Mouse (Mus musculus) liver, adult 2 months (tissue): ENCODE data around the gene Cdca7l.

ENCODE experiments used
- CTCF ChIP-seq: fragments of 200-500 bp; IDR thresholded peaks from 2 replicates; pipeline ENCODE4 v1.5.1; 2011; ENCODE audit warnings: low read depth, low read length, control low read depth
- POLR2A ChIP-seq: fragments of 200-500 bp; IDR thresholded peaks from 2 replicates; pipeline ENCODE4 v1.6.1; 2011; ENCODE audit warnings: low read length, control low read depth; ENCODE audit not compliant: insufficient read depth; ENCODE audit errors: extremely low read depth

- TF ChIP-seq CTCF (peak; percentile 95), POLR2A (no peak)
Observed at GRCm38 (mm10) chr12:117853316-117853715, 49.2 kb downstream of the Cdca7l start.
